Mouse (Mus musculus): ENCODE results near the gene Ampd2.

Gene Ampd2

DNA sequence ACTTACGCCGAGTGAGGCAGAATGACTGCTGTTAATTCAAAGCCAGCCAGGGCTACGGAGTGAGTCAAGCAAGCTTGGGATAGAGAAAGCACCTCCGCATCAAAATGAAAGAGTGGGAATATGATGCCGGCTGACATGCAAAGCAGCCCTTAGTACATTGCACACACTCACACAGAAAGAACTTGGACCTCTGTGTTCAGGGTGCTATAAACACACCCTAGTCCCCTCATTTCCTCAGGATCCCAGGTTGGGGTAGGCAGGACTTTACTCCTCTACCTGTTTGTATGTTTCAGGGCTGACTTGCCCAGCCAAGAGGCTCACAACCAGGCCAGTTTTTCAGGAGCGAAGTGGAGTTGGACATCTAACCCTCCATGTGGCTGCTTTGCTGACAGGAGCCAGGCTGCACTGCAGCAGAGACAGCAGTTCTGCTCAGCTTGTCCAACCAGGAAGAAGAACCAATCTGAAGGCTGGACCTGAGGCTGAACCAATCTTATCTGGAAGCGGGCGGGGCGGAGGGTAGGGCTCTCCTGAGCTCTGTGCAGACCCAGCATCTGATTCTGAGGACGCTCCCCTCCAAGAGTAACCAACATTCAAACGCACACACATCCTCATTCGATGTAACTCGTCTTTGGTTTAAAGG, 17.1 kb downstream of the Ampd2 start:
- peak; percentile 59 for DNase-seq (ENCODE audit: low spot score)

DNA sequence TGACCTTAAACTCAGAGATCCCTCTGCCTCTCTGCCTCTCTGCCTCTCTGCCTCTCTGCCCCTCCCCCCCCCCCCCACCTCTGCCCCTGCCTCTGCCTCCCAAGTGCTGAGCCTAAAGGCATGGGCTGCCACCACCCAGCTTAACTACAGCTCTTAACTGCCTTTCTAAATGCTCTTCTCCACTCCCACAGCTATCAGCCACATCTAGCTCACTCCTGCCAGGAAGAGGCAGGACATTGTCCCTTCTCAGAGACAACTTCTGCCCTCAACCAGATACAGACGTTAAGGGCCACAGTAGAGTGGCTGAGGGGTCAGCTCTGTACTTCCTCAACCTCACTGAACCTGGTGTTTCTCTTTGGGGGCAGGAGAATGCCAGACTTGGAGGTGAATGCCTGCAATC, 17.6 kb downstream of the Ampd2 start:
- no peak for DNase-seq (ENCODE audit: low spot score)

DNA sequence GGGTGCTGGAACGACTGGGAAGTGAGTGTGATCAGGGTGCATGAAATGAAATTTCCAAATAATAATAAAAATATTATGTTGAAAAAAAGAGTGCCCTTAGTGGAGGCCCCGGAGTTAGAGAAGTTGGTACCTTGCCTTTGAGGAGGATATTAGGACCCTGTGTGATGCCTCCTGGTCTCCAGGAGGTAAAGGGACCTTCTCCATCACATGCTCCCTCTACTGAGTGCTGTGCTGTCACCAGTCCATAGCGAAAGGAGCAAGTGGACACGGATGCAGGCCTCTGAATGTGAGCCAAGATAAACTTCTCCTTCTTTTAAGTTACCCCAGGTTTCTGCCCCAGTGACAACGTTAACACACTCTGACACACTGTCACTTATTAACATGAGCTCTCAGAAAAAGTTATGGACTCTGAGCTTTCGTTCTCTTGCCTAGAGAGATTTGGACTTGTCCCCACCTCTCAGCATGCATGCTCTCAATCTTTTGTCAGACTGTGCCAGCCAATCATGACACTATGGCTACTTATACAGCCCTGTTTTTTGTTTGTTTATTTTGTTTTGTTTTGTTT, 19.0 kb downstream of the Ampd2 start:
- no peak for DNase-seq (ENCODE audit: low spot score)

DNA sequence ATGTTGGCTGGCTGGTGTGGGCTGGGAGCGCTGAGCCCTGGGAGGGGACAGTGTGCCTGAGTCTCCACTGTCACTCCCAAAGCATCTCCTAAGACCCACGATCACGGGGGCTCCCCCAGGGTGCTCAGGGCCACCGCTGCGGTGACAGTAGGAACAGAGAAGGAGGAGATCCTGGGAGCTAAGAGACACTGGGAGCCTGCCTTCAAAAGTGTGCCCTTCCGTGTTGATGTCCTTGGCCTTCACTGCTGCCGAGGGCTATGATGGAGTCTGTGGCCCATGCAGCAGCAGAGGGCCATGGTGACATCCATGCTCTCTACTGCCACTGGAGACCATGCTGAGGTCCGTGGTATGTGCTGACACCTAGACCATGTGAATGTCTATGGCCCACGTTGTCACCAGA, 20.9 kb downstream of the Ampd2 start:
- DNase-seq (ENCODE audit: low spot score), result no peak

DNA sequence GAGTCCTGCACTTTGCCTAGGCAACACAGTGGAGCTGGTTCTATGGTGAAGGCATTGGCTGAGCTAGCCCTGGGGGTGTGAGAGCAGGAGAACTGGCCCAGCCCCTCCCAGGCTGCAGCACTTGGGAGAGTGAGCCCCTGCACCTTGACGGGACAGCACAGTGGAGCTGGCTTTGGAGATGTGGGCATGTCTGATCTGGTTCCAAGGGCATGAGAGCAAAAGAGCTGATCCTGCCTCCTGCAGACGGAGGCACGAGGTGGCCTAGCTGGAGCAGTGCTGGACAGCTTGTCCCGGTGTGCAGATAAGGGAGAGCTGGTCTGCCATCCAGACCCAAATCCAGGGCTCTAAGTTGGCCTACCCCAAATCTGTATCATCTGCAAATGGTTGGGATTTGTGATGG, 21.8 kb downstream of the Ampd2 start:
- no peak for DNase-seq (ENCODE audit: low spot score)

DNA sequence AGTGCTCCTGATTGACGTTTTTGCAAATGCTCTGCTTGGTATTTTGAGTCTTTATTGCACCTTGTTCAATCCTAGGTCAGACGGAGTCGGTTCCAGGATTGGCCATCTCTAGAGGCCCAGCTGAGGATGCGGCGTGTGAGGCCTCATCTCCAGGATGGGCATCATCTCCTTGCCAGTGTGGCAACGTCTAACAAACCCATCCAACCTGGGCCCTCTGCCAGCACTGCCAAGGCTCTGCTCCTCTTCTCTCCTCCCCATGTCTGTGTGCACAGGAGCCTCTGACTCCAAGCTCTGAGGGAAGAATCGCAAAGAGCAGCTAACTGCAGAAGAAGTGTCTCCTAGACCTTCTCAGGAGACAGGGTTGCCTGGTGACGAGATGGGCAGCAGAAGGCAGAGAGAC, 23.8 kb downstream of the Ampd2 start:
- DNase-seq (ENCODE audit: low spot score), result no peak

DNA sequence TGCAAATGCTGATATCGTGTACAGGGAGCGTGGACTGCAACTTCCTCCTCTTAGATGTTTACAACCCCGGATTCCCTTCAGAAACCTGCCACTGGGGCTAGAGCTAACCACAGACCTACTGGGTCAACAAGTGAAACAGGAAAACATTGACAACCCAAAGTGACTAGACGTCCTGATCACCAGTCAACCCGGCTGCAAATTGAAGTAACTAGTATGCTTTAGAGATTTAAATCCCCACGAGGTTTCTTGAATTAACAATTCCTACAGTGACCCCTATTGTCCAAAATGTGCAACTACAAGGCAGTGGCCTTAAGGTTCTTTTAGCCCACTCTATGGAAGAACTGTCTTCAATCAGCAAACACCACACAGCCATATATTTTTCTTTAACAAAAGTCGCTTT, 25.0 kb downstream of the Ampd2 start:
- no peak for DNase-seq (ENCODE audit: low spot score)

DNA sequence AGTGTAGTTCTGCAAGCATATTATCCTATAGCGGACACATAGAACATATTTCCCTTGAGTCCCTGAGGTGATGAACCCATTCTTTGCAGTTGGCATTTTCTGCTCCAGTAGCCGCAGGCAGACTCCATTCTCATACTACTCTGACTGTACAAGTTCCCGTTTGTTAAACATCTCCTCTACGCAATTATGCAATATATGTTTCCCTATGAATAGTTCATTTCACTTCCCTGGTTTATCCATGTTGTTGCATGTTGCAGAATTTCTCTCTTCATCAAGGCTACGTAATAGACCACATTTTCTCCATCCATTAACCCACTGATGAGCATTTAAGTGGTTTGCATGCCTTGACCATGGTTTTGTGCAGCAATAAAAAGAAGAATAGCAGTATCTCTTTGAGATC, 36.0 kb downstream of the Ampd2 start:
- no peak for DNase-seq (ENCODE audit: low spot score)

DNA sequence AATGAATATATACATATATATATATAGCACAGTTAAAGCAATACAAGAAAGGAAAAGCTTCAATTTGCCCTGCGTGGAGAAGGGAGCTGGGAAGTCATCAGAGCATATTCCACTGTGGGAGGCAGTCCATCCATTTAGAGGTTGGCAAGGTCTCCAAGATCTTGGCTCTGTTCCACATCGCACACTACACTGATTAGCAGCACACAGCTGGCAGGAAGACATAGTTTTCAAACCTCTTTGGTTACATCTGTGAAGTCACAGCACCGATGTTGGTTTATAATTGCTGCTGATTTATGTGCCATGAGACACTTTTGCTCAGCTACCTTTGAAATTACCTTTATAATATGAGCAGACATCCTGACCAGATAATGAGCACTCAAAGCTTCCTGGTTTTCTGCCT, 38.1 kb downstream of the Ampd2 start:
- DNase-seq (ENCODE audit: low spot score), result no peak

DNA sequence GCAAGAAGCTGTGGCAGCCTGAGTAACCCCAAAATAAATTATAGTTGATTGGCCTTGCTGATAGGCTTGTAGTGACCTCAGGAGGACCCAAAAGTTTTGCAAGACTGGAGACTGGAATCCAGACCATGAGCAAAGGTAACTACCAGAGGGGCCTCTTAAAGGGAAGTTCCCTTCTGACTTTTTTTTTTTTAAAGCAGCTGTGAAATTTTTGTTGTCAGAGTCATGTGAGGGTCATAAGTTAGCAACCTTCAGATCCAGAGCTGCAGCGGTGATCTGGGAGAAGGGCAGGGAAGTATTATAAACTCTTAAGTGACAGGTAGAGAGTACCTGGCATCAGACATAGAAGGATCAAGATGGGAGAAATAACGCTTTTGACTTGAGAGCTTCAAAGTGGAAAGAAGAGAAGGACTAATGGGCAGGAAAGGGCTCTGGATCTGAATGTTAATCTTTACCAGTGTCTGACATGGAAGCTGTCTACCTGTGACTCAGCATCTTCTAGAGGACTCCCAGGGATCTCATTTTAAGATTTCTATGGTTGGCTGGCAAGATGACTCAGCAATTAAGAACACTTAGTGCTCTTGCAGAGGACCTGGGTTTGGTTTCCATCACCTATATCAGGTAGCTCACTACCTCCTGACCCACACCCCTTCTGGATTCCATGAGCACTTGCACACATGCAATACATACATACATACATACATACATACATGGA, 39.4 kb downstream of the Ampd2 start:
- no peak for DNase-seq (ENCODE audit: low spot score)

DNA sequence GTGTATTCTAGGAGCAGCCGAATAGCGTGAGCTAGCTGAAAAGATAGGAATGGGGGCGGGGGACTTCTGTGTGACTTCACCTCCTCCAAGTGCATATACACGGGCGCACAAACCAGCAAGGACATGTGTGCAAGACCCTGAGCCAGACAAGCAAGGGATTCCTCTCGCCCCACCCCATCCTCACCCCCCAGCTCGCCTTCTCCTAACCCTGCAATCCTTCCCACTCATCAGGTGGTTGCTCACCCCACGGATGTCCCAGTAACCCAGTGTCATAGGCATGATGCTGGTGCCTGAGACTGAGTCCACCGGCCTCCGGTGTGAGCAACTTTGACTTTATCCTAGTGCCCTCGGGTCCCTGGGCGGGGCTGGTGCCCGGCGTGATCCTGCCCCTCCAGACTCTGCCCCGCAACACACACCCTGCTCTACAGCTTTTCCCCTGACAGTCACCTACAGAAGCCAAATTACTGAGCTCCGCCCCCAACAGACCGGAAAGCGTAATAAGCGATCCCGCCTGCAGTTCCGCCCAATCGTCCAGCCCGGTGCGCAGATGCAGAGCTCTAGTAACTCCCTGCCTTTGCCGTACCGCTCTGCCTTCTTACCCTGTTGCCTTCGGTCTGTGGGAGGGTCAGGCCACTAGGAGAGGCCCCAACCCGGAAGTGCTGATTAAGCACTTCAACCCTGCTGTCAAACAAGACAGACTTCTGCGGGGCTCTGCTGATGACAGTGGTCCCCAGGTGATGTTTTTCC, 41.9 kb downstream of the Ampd2 start, which contains the start of gene Gstm4:
TSS of gene Gstm4 (minus strand) at position 501 of the 747 bp plus-strand sequence.
- DNase-seq (ENCODE audit: low spot score), result peak; percentile 78

DNA sequence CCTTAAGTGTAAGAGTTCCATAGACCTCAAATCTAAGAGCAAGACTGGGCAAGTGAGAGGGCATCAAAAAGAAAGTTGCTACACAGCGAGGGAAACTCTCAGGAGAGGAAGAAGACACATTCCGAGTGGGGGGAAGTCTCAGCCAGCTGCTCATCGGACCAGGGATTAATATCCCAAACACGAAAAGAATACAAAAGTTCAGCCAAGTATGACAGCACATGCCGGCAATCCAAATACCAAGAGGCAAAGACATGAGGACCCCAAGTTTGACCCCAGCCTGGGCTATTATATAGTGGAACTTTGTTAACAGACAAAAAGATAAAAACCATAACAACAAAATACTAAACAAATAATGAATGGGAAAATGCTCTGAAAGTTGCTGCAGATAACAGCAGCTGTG, 53.3 kb downstream of the Ampd2 start:
- no peak for DNase-seq (ENCODE audit: low spot score)

DNA sequence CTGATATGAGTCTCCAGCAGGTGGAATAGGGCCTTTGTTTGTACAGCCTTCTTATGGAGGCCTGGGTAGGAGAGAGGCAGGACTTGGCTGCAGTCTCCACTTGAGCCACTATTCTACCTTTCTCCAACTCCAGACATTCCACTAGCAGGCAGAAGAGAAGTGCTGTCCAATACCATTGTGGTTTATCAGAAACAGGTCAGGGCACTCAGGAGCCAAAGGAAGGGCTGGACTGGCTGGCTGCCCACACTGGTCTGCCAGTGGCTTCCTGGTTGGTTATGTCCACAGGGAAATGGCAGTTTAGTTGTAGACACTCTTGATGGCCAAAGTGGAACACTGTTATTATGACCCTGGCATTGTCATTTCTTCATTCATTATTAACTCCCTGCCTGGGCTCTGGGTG, 54.3 kb downstream of the Ampd2 start:
- DNase-seq (ENCODE audit: low spot score), result no peak

DNA sequence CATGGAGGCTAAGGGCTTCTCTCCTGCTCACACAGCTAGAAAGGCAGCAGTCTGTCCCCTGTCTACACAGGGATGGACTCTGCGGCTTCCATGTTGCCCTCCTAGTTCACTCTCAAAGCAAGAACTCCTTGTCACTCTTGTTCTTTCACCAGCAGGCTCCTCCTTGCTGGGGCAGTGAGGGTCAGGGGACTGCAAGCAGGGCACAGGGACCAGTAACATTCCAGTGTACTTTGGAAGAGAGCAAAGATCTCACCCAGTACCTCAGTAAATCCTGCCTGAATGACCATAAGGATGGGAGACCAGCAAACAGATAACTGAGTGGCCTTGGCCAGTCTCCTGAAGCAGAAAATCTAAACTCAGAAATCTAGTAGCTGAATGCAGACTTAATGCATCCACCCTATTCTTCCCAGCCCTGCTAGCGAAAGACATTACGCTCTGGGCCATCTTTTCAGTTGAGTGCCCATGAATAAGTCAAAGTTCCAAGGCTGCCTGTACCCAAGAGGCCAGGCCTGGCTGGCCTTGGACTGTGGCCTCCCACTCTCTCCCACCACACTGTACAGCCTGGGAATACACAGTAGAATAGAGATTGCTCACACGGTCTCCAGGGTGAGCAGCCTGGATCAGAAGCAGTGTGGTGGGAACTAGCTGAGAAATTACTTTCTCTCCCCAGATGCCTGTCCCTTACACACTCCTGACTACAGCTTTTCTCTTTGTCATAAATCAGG, 57.6 kb downstream of the Ampd2 start:
- DNase-seq (ENCODE audit: low spot score), result no peak

DNA sequence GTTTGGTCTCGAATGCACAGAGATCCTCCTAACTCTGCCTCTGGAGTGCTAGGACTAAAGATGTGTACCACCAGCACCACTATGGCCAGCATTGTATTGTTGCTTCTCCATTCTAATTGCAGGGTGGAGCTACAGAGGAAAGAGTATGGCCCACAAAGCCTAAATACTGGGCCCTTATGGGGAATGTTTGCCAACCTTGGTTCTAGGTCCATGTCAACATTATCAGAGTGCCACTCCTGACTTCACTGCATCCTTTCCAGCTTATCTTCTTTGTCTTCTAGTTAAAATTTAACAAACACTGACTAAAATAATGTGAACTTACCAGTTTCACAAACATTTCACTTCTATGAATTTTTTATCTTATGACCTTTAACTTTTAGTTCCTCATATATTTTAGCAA, 59.9 kb downstream of the Ampd2 start:
- DNase-seq (ENCODE audit: low spot score), result no peak

DNA sequence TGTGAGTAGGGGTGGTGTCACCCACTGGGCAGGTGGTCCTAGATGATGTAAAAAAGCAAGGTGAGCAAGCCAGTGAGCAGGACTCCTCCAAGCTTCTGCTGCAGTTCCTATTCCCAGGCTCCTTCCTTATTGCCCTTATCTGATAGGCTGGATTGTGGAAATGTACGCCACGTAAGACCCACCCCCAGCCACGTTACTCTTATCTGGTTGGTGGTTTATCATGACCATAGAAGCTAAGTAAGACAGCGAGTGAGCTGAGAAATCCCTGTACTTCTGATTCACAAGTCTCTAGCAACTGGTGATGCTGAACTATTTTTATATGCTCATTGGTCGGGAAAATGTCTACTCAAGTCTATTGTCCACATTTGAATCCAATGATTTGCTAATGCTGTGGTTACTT, 60.4 kb downstream of the Ampd2 start:
- DNase-seq (ENCODE audit: low spot score), result no peak

DNA sequence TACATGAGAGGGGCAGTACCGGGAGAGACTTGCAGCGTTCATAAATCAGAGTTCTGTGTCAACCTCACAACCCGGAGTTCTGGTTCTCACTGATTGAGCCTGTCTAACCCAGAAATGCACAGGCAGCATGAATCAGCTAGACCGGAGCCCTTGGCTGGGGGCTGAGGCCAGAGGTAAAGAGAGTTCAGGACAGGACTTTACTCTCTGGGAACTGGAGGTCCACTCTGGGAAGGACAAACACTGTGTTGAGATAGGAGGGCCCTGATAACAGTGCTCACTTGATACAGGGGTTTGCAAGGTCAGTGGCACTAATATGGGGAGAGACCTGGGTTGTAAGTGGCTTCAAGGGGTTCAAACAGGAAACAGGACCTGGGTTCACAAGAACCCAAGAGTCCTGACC, 61.1 kb downstream of the Ampd2 start:
- DNase-seq (ENCODE audit: low spot score), result no peak

All from urinary bladder, postnatal 25 days (tissue).